Mouse (Mus musculus): ENCODE measurements at regions not wholly inside any gene's neighbourhood (a gene's known extent, or its start where the extent isn't known, plus 50 kb on each side); places are given as distances from the start of the nearest gene placed in this dataset.

GRCm38 (mm10) chr5:37980692-37981091 is 57.9 kb upstream of the Stx18 start:
- no peaks in the 10 kb centered on the region for H3K4me1 ChIP-seq (ENCODE audit: control insufficient read depth, insufficient read depth, low read length)
- H3K4me2 ChIP-seq (ENCODE audit: low read depth, low read length) = no peak overlapping the region
- no peak for DNase-seq (ENCODE audit: low spot score)
- ATAC-seq (ENCODE audit: low read depth) = no peak
- H3K9me3 ChIP-seq (ENCODE audit: control insufficient read depth, low read length) = no peaks in the 10 kb centered on the region
- H3K36me3 ChIP-seq (ENCODE audit: control insufficient read depth, insufficient read depth, low read length) = no peaks in the 10 kb centered on the region
- no peak overlapping the region for H3K9ac ChIP-seq (ENCODE audit: low read depth, low read length)
- 64% methylated on average over 3 of the region's 3 CpGs for WGBS
- H3K27ac ChIP-seq (replicated peaks; ENCODE audit: low read depth, low read length) = no peak overlapping the region
- no peaks in the 10 kb centered on the region for H3K27me3 ChIP-seq (replicated peaks; ENCODE audit: control insufficient read depth, insufficient read depth, low read length)
- H3K4me3 ChIP-seq (ENCODE audit: low read depth, low read length) = no peak overlapping the region

DNA sequence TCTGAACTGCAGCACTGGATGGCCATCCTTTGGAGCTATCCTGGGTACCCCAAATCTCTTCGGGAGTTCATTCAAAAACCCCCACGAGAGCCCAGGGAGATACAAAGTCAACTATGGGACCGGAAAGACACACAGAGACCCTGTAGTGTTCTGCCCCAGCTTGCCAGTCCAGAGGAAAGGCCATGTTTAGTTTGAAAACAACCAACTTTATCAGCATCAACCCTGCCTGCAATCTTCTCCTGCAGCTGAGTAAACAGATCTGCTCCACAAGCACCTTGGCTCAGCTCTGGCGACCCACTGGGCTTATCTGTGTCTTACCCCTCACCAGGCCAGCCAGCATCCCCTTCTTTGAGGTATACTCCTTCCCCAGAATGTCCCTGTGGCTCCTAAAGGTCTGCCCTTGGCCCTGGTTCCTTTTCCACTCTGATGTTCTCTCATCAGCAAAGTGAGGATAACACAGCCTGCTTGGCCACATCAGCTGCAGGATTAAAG is 61.6 kb upstream of the Stx18 start:
- 42% methylated on average over 4 of the region's 4 CpGs for WGBS
- H3K27ac ChIP-seq (replicated peaks; ENCODE audit: low read depth, low read length) = no peak overlapping the region
- ATAC-seq (ENCODE audit: low read depth) = no peak
- no peaks in the 10 kb centered on the region for H3K36me3 ChIP-seq (ENCODE audit: control insufficient read depth, insufficient read depth, low read length)
- no peak overlapping the region for H3K9ac ChIP-seq (ENCODE audit: low read depth, low read length)
- H3K4me1 ChIP-seq (ENCODE audit: control insufficient read depth, insufficient read depth, low read length) = no peaks in the 10 kb centered on the region
- H3K27me3 ChIP-seq (replicated peaks; ENCODE audit: control insufficient read depth, insufficient read depth, low read length) = no peaks in the 10 kb centered on the region
- H3K4me2 ChIP-seq (ENCODE audit: low read depth, low read length) = no peak overlapping the region
- H3K9me3 ChIP-seq (ENCODE audit: control insufficient read depth, low read length) = no peaks in the 10 kb centered on the region
- no peak for DNase-seq (ENCODE audit: low spot score)
- H3K4me3 ChIP-seq (ENCODE audit: low read depth, low read length) = no peak overlapping the region

GRCm38 (mm10) chr5:37972980-37973545 is 65.5 kb upstream of the Stx18 start:
- Histone ChIP-seq H3K36me3 (ENCODE audit: control insufficient read depth, insufficient read depth, low read length) (no peaks in the 10 kb centered on the region), H3K4me1 (ENCODE audit: control insufficient read depth, insufficient read depth, low read length) (peaks cover 6% of the 10 kb centered on the region; the same call in 1 of the 2 replicates), H3K27ac (replicated peaks; ENCODE audit: low read depth, low read length) (no peak overlapping the region), H3K9ac (ENCODE audit: low read depth, low read length) (no peak overlapping the region), H3K27me3 (replicated peaks; ENCODE audit: control insufficient read depth, insufficient read depth, low read length) (peaks cover 15% of the 10 kb centered on the region; the same call in 1 of the 2 replicates), H3K4me2 (ENCODE audit: low read depth, low read length) (no peak overlapping the region), H3K9me3 (ENCODE audit: control insufficient read depth, low read length) (no peaks in the 10 kb centered on the region), H3K4me3 (ENCODE audit: low read depth, low read length) (no peak overlapping the region)
- WGBS = 78% methylated on average over 7 of the region's 7 CpGs
- DNase-seq (ENCODE audit: low spot score) (no peak), ATAC-seq (ENCODE audit: low read depth) (no peak)

DNA sequence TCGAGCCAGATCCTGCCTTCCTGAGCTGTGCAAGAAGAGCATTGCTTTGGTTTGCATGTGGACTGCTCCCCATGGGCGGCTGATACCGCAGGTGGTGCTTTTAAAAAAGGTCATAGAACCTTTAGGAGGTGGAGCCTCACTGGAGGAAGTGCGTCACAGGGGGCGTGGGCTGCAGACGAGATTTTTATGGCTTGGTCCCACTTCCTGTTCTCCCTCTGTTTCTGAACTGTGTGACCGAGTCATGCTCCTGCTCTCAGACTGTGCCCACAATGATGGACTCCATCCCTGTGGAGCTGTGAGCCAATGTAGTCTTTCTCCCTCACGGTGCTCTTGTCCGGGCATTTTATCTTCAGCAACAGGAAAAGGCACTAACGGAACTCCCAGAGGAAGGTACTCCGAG is 66.8 kb upstream of the Stx18 start:
- no peak overlapping the region for H3K27ac ChIP-seq (replicated peaks; ENCODE audit: low read depth, low read length)
- peaks cover 11% of the 10 kb centered on the region; the same call in 1 of the 2 replicates for H3K4me1 ChIP-seq (ENCODE audit: control insufficient read depth, insufficient read depth, low read length)
- H3K9ac ChIP-seq (ENCODE audit: low read depth, low read length) = no peak overlapping the region
- H3K4me3 ChIP-seq (ENCODE audit: low read depth, low read length) = no peak overlapping the region
- H3K9me3 ChIP-seq (ENCODE audit: control insufficient read depth, low read length) = no peaks in the 10 kb centered on the region
- ATAC-seq (ENCODE audit: low read depth) = no peak
- no peaks in the 10 kb centered on the region for H3K36me3 ChIP-seq (ENCODE audit: control insufficient read depth, insufficient read depth, low read length)
- H3K4me2 ChIP-seq (ENCODE audit: low read depth, low read length) = no peak overlapping the region
- DNase-seq (ENCODE audit: low spot score) = no peak
- WGBS = 64% methylated on average over 11 of the region's 11 CpGs
- H3K27me3 ChIP-seq (replicated peaks; ENCODE audit: control insufficient read depth, insufficient read depth, low read length) = peaks cover 27% of the 10 kb centered on the region

GRCm38 (mm10) chr5:37968596-37968995 is 69.9 kb upstream of the Stx18 start:
- Histone ChIP-seq H3K4me3 (ENCODE audit: low read depth, low read length) (no peak overlapping the region), H3K9me3 (ENCODE audit: control insufficient read depth, low read length) (no peaks in the 10 kb centered on the region), H3K4me2 (ENCODE audit: low read depth, low read length) (peak overlapping the region; percentile 31), H3K27me3 (replicated peaks; ENCODE audit: control insufficient read depth, insufficient read depth, low read length) (peaks cover 32% of the 10 kb centered on the region), H3K36me3 (ENCODE audit: control insufficient read depth, insufficient read depth, low read length) (no peaks in the 10 kb centered on the region), H3K9ac (ENCODE audit: low read depth, low read length) (no peak overlapping the region), H3K4me1 (ENCODE audit: control insufficient read depth, insufficient read depth, low read length) (peaks cover 11% of the 10 kb centered on the region; the same call in 1 of the 2 replicates), H3K27ac (replicated peaks; ENCODE audit: low read depth, low read length) (no peak overlapping the region)
- DNase-seq (ENCODE audit: low spot score) (peak; percentile 68), ATAC-seq (ENCODE audit: low read depth) (peak; percentile 79)
- WGBS = 4% methylated on average over 10 of the region's 10 CpGs

GRCm38 (mm10) chr5:37967914-37968375 is 70.6 kb upstream of the Stx18 start:
- H3K27ac ChIP-seq (replicated peaks; ENCODE audit: low read depth, low read length) = no peak overlapping the region
- peak overlapping the region; percentile 31 for H3K4me2 ChIP-seq (ENCODE audit: low read depth, low read length)
- ATAC-seq (ENCODE audit: low read depth) (no peak), DNase-seq (ENCODE audit: low spot score) (no peak)
- H3K36me3 ChIP-seq (ENCODE audit: control insufficient read depth, insufficient read depth, low read length) = no peaks in the 10 kb centered on the region
- WGBS = 3% methylated on average over 14 of the region's 14 CpGs
- H3K4me3 ChIP-seq (ENCODE audit: low read depth, low read length) = no peak overlapping the region
- H3K9ac ChIP-seq (ENCODE audit: low read depth, low read length) = no peak overlapping the region
- H3K9me3 ChIP-seq (ENCODE audit: control insufficient read depth, low read length) = no peaks in the 10 kb centered on the region
- peaks cover 32% of the 10 kb centered on the region for H3K27me3 ChIP-seq (replicated peaks; ENCODE audit: control insufficient read depth, insufficient read depth, low read length)
- H3K4me1 ChIP-seq (ENCODE audit: control insufficient read depth, insufficient read depth, low read length) = peaks cover 11% of the 10 kb centered on the region; the same call in 1 of the 2 replicates

GRCm38 (mm10) chr5:37967106-37967913 is 71.2 kb upstream of the Stx18 start:
- Histone ChIP-seq H3K9me3 (ENCODE audit: control insufficient read depth, low read length) (no peaks in the 10 kb centered on the region), H3K36me3 (ENCODE audit: control insufficient read depth, insufficient read depth, low read length) (no peaks in the 10 kb centered on the region), H3K4me1 (ENCODE audit: control insufficient read depth, insufficient read depth, low read length) (peaks cover 11% of the 10 kb centered on the region; the same call in 1 of the 2 replicates), H3K4me2 (ENCODE audit: low read depth, low read length) (peak overlapping the region; percentile 31), H3K4me3 (ENCODE audit: low read depth, low read length) (no peak overlapping the region), H3K27me3 (replicated peaks; ENCODE audit: control insufficient read depth, insufficient read depth, low read length) (peaks cover 32% of the 10 kb centered on the region), H3K9ac (ENCODE audit: low read depth, low read length) (no peak overlapping the region), H3K27ac (replicated peaks; ENCODE audit: low read depth, low read length) (no peak overlapping the region)
- ATAC-seq (ENCODE audit: low read depth) (peak; percentile 28; the same call in 1 of the 2 replicates), DNase-seq (ENCODE audit: low spot score) (peak; percentile 56)
- 7% methylated on average over 23 of the region's 23 CpGs for WGBS

GRCm38 (mm10) chr5:37963688-37964087 is 74.9 kb upstream of the Stx18 start:
- Histone ChIP-seq H3K4me2 (ENCODE audit: low read depth, low read length) (no peak overlapping the region), H3K9ac (ENCODE audit: low read depth, low read length) (no peak overlapping the region), H3K36me3 (ENCODE audit: control insufficient read depth, insufficient read depth, low read length) (no peaks in the 10 kb centered on the region), H3K27me3 (replicated peaks; ENCODE audit: control insufficient read depth, insufficient read depth, low read length) (peaks cover 19% of the 10 kb centered on the region), H3K27ac (replicated peaks; ENCODE audit: low read depth, low read length) (no peak overlapping the region), H3K9me3 (ENCODE audit: control insufficient read depth, low read length) (no peaks in the 10 kb centered on the region), H3K4me1 (ENCODE audit: control insufficient read depth, insufficient read depth, low read length) (peaks cover 9% of the 10 kb centered on the region; the same call in 1 of the 2 replicates), H3K4me3 (ENCODE audit: low read depth, low read length) (no peak overlapping the region)
- ATAC-seq (ENCODE audit: low read depth) = no peak
- no peak for DNase-seq (ENCODE audit: low spot score)
- WGBS = 58% methylated on average over 8 of the region's 8 CpGs

Data from embryonic facial prominence, embryonic 14.5 days (tissue).